Mouse (Mus musculus): ENCODE results near the gene Ercc4.

GRCm38 (mm10) chr16:13150790-13151189 is 41.3 kb downstream of the Ercc4 start:
- TF ChIP-seq CTCF (IDR thresholded peaks at IDR 0.05) (no peak), EP300 (IDR thresholded peaks at IDR 0.05) (no peak)
